Mouse (Mus musculus) ES-Bruce4 (cell line): Measurements from ENCODE around the gene Pdha1.

ENCODE experiments used
- CTCF ChIP-seq: IDR thresholded peaks from one replicate; pipeline ENCODE4 v1.8.1; 2011; ENCODE audit warnings: low read depth, low read length
- EP300 ChIP-seq: IDR thresholded peaks from 2 replicates; pipeline ENCODE4 v1.6.1; 2011; ENCODE audit warnings: low read depth, low read length; ENCODE audit not compliant: insufficient read depth
- POLR2A ChIP-seq: IDR thresholded peaks from one replicate; pipeline ENCODE4 v1.8.1; 2011; ENCODE audit warnings: low read length; ENCODE audit not compliant: insufficient read depth

- TF ChIP-seq EP300 (no peak), CTCF (peak; percentile 21), POLR2A (no peak)
Measured at GRCm38 (mm10) chrX:160179032-160179431, 40.8 kb upstream of the Pdha1 start.
